Comparison of ENCODE assay signal across 9 mouse cellular contexts in the genomic region with DNA sequence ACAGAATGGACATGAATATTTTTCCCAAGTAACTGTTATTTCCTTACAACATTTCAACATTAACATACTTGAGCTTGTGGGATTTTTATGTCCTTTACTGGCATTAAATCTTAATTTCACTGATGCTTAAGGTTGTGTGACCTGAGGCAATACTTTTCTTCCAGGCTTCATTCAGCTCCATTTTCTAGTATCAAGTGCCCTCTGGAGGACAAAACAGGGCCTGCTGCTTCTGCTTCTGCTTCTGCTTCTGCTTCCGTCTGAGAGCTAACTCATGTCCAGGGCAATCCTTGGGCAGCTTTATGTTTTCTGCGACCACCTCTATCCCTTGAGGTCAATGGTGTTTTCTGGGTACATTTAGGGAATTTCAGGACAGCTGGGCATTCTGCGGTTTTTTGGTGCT. TPM values are rescaled to one million over a fixed set of nuclear protein-coding genes. Genes with fewer than 3 reads are reported as not detected.
DNase-seq lines count a peak whose midpoint lies in the region; ATAC-seq lines count a peak whose summit lies in the region.
"Had no signal": no experiment of that assay in that cellular context is flagged by ENCODE, and none has a peak within 500 bp of the region (broad histone marks: within the 10 kb centered on the region; RNA-seq: fewer than 3 reads in every experiment).

No protein-coding gene starts in this region.

- DNase-seq in forebrain, embryonic 14.5 days (ENCODE audit: low spot score), result peak; percentile 74
- peak; percentile 74 for DNase-seq in left cerebral cortex, postnatal 14 days (ENCODE audit: low spot score in 2 of 2)
- DNase-seq in left cerebral cortex, adult 8-10 months (ENCODE audit: low spot score in 2 of 2), result no peak
- DNase-seq in ES-CJ7 (ENCODE audit: low read depth, low spot score), result peak; percentile 39
- DNase-seq in embryo, embryonic 10.5 days (ENCODE audit: low spot score), result peak; percentile 64
- DNase-seq in retina, postnatal 1 day, result peak; percentile 75
- no peak for DNase-seq in spleen, adult 12 weeks (ENCODE audit: low spot score)

- no peaks in the 10 kb centered on the region for H3K9me3 ChIP-seq in forebrain, embryonic 14.5 days (replicated peaks; ENCODE audit: control insufficient read depth, low read length)
- H3K9me3 ChIP-seq in forebrain, embryonic 12.5 days, result no peaks in the 10 kb centered on the region
- H3K9me3 ChIP-seq: megakaryocyte, embryonic 14.5 days had no signal

- 83% methylated on average over 3 of the region's 3 CpGs for WGBS in forebrain, embryonic 14.5 days
- WGBS in forebrain, embryonic 12.5 days, result 74% methylated on average over 3 of the region's 3 CpGs

- no peak for ATAC-seq in forebrain, embryonic 14.5 days
- ATAC-seq in forebrain, embryonic 12.5 days (ENCODE audit: low FRiP score), result no peak

- no peak overlapping the region for H3K4me2 ChIP-seq in forebrain, embryonic 14.5 days (ENCODE audit: low read length)
- H3K4me2 ChIP-seq in forebrain, embryonic 12.5 days, result no peak overlapping the region

- H3K27me3 ChIP-seq in forebrain, embryonic 14.5 days (replicated peaks; ENCODE audit: control insufficient read depth, insufficient read depth, low read length), result no peaks in the 10 kb centered on the region
- no peaks in the 10 kb centered on the region for H3K27me3 ChIP-seq in forebrain, embryonic 12.5 days
- H3K27me3 ChIP-seq: megakaryocyte, embryonic 14.5 days had no signal

- H3K36me3 ChIP-seq in forebrain, embryonic 14.5 days (ENCODE audit: control insufficient read depth, insufficient read depth, low read length), result peaks cover 31% of the 10 kb centered on the region
- H3K36me3 ChIP-seq in forebrain, embryonic 12.5 days (replicated peaks), result peaks cover 23% of the 10 kb centered on the region

- peaks cover 21% of the 10 kb centered on the region for H3K4me1 ChIP-seq in forebrain, embryonic 14.5 days (ENCODE audit: control insufficient read depth, insufficient read depth, low read length)
- H3K4me1 ChIP-seq in forebrain, embryonic 12.5 days, result peaks cover 21% of the 10 kb centered on the region

- intact Hi-C loops in left cerebral cortex, postnatal 14 days (cut with DNase I), result loop anchor here (1.0 kb wide), 1 partner anchor 122 kb away; no protein-coding TSS in a partner anchor

- H3K9ac ChIP-seq in forebrain, embryonic 14.5 days (ENCODE audit: low read length), result no peak overlapping the region
- H3K9ac ChIP-seq in forebrain, embryonic 12.5 days, result no peak overlapping the region

- no peak overlapping the region for H3K4me3 ChIP-seq in forebrain, embryonic 14.5 days (ENCODE audit: low read depth, low read length)
- no peak overlapping the region for H3K4me3 ChIP-seq in forebrain, embryonic 12.5 days (replicated peaks)
- H3K4me3 ChIP-seq: megakaryocyte, embryonic 14.5 days had no signal

- H3K27ac ChIP-seq in forebrain, embryonic 14.5 days (ENCODE audit: low read depth, low read length), result 0 out of 2 replicates have a peak overlapping the region, but pooled peaks have one; percentile 4
- no peak overlapping the region for H3K27ac ChIP-seq in forebrain, embryonic 12.5 days

RNA-seq across cellular contexts. Expression of gene 1700003F12Rik, which starts 7.2 kb away (rescaled TPM):
- polyA plus RNA-seq in forebrain, embryonic 14.5 days (2014; fragmentation: Nextera tagmentation; extraction: Ambion mirVana), result 1.2 TPM in 2 replicates
- 2.3 and 2.5 TPM in 2 replicates for polyA plus RNA-seq in forebrain, embryonic 12.5 days (2016; fragmentation: Nextera tagmentation; extraction: Ambion mirVana)
- under 1 TPM in 1 of 2 experiments, not detected in 1; 0.68 TPM for total RNA-seq in left cerebral cortex, postnatal 14 days (2021)
- total RNA-seq in left cerebral cortex, adult 8-10 months (2022), result under 1 TPM in 3 of 4 experiments, not detected in 1; 0.57 to 0.87 (median 0.76) TPM

RNA-seq across cellular contexts. Expression of gene Actl10, which starts 11.9 kb away (rescaled TPM):
- polyA plus RNA-seq in forebrain, embryonic 14.5 days (2014; fragmentation: Nextera tagmentation; extraction: Ambion mirVana), result 0.15 and 0.19 TPM in 2 replicates
- polyA plus RNA-seq in forebrain, embryonic 12.5 days (2016; fragmentation: Nextera tagmentation; extraction: Ambion mirVana), result 0.66 and 0.86 TPM in 2 replicates
- not detected for total RNA-seq in left cerebral cortex, postnatal 14 days (2021)
- not detected for total RNA-seq in left cerebral cortex, adult 8-10 months (2022)

RNA-seq across cellular contexts. Expression of gene Necab3, which starts 19.0 kb away (rescaled TPM):
- 19.8 and 23.6 TPM in 2 replicates for polyA plus RNA-seq in forebrain, embryonic 14.5 days (2014; fragmentation: Nextera tagmentation; extraction: Ambion mirVana)
- polyA plus RNA-seq in forebrain, embryonic 12.5 days (2016; fragmentation: Nextera tagmentation; extraction: Ambion mirVana), result 8.7 and 11.0 TPM in 2 replicates
- 100 to 1,000 TPM in 1 of 2 experiments, 10 to 100 TPM in 1; 90.6 to 113 TPM for total RNA-seq in left cerebral cortex, postnatal 14 days (2021)
- total RNA-seq in left cerebral cortex, adult 8-10 months (2022), result 10 to 100 TPM; 76.7 to 90.9 (median 82.4) TPM

RNA-seq across cellular contexts. Expression of gene E2f1, which starts 30.0 kb away (rescaled TPM):
- polyA plus RNA-seq in forebrain, embryonic 14.5 days (2014; fragmentation: Nextera tagmentation; extraction: Ambion mirVana), result 3.5 and 5.0 TPM in 2 replicates
- polyA plus RNA-seq in forebrain, embryonic 12.5 days (2016; fragmentation: Nextera tagmentation; extraction: Ambion mirVana), result 29.8 and 33.3 TPM in 2 replicates
- total RNA-seq in left cerebral cortex, postnatal 14 days (2021), result 10 to 100 TPM; 11.5 to 11.8 TPM
- 10 to 100 TPM; 10.5 to 13.9 (median 13.1) TPM for total RNA-seq in left cerebral cortex, adult 8-10 months (2022)

Comparison
In these comparisons a context has a peak if more than half of its experiments do, and no peak if none do; other contexts are left out.
1. DNase-seq: peak in forebrain, embryonic 14.5 days (single experiment), left cerebral cortex, postnatal 14 days (2 of 2), ES-CJ7 (single experiment), embryo, embryonic 10.5 days (single experiment) and retina, postnatal 1 day (single experiment); none in left cerebral cortex, adult 8-10 months (0 of 2) and spleen, adult 12 weeks (single experiment).